Mouse (Mus musculus) brain, adult 2 months (tissue): ENCODE measurements at regions not wholly inside any gene's neighbourhood (a gene's known extent, or its start where the extent isn't known, plus 50 kb on each side); places are given as distances from the start of the nearest gene placed in this dataset.

ENCODE experiments used
- DNase-seq: peaks from one replicate; pipeline ENCODE4 v3.0.0; 2011; ENCODE audit warnings: low read depth, low spot score

GRCm38 (mm10) chr12:7382455-7382854, 595.0 kb upstream of the Apob start:
- peak; percentile 52 for DNase-seq

GRCm38 (mm10) chr12:7403800-7404199, 573.6 kb upstream of the Apob start:
- DNase-seq, result no peak

- peak; percentile 61 for DNase-seq
Observed at GRCm38 (mm10) chr12:7411810-7412209, 565.6 kb upstream of the Apob start.

GRCm38 (mm10) chr12:7420276-7420675, 557.2 kb upstream of the Apob start:
- no peak for DNase-seq

- DNase-seq, result peak; percentile 77
Observed at GRCm38 (mm10) chr12:7421826-7422540, 555.5 kb upstream of the Apob start.

GRCm38 (mm10) chr12:7430981-7431380, 546.5 kb upstream of the Apob start:
- peak; percentile 33 for DNase-seq

- DNase-seq, result peak; percentile 68
Observed at GRCm38 (mm10) chr12:7445238-7445637, 532.2 kb upstream of the Apob start.

GRCm38 (mm10) chr12:7450506-7450905, 526.9 kb upstream of the Apob start:
- peak; percentile 36 for DNase-seq

GRCm38 (mm10) chr12:7457036-7457435, 520.4 kb upstream of the Apob start:
- peak; percentile 4 for DNase-seq

- DNase-seq, result peak; percentile 5
Observed at GRCm38 (mm10) chr12:7457544-7457943, 519.9 kb upstream of the Apob start.

- peak; percentile 10 for DNase-seq
Observed at GRCm38 (mm10) chr12:7464947-7465346, 512.5 kb upstream of the Apob start.

GRCm38 (mm10) chr12:7512579-7513248, 464.7 kb upstream of the Apob start:
- DNase-seq, result no peak

GRCm38 (mm10) chr12:7537389-7537788, 440.1 kb upstream of the Apob start:
- no peak for DNase-seq

GRCm38 (mm10) chr12:7543281-7543981, 434.0 kb upstream of the Apob start:
- DNase-seq, result peak; percentile 69

- DNase-seq, result no peak
Observed at GRCm38 (mm10) chr12:7548759-7549158, 428.7 kb upstream of the Apob start.

GRCm38 (mm10) chr12:7560245-7560644, 417.2 kb upstream of the Apob start:
- no peak for DNase-seq

- no peak for DNase-seq
Observed at GRCm38 (mm10) chr12:7576081-7576480, 401.4 kb upstream of the Apob start.

- DNase-seq, result no peak
Observed at GRCm38 (mm10) chr12:7587501-7587900, 389.9 kb upstream of the Apob start.

GRCm38 (mm10) chr12:7611272-7612092, 366.0 kb upstream of the Apob start:
- DNase-seq, result no peak

- no peak for DNase-seq
Observed at GRCm38 (mm10) chr12:7636417-7637175, 340.9 kb upstream of the Apob start.

- no peak for DNase-seq
Observed at GRCm38 (mm10) chr12:7637629-7638028, 339.8 kb upstream of the Apob start.
